Mouse (Mus musculus): ENCODE measurements around the gene Ptpn21. TPM values are rescaled to one million over a fixed set of nuclear protein-coding genes. Genes with fewer than 3 reads are reported as not detected.

The Ptpn21 gene
- polyA plus RNA-seq, 1 experiment, result 30.1 TPM

DNA sequence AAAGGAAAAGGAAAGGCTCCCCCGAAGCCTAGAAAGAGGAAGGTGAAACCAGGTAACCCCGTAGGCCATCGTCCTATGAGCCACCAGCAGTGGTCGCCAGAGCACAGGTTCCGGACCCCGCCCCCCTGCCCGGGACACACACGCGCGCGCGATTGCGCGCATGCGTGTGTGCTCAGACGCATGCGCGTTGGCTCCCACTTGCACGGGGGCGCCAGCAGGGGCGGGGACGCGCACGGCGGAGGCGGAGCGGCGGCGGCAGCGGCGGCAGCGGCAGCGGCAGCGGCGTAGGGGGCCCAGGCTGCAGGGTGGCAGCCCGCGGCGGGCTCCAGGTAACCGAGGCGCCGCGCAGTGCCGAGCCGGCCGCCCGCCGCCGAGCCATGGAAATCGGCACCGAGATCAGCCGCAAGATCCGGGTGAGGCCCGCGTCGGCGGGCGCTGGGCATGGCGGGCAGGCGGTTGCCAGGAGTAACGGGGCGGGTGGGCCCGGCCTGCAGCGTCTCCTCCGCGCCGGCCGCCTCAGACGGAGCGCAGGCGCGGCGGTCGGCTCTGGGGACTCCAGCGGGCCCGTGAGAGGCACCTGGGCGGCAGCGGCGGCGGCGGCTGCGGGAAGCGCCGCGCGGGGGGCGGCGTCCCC is 9.7 kb upstream of the Ptpn21 start, which contains the start of gene Zc3h14:
Gene Zc3h14, plus strand, starts transcription at position 219 of the 634 bp plus-strand sequence.
- peak within 1 kb of the TSS; percentile 77 for H3ac ChIP-seq (ENCODE audit: control insufficient read depth, insufficient read length)
- no peak for TF ChIP-seq TCF12 (IDR thresholded peaks at IDR 0.05; ENCODE audit: insufficient read depth, poor library complexity, severe bottlenecking)
- no peak for TF ChIP-seq E2F4 (IDR thresholded peaks at IDR 0.05; ENCODE audit: insufficient read depth)
- no peak for TF ChIP-seq REST (IDR thresholded peaks at IDR 0.05; ENCODE audit: insufficient read depth, insufficient read length)
- TF ChIP-seq MYOD1 (IDR thresholded peaks at IDR 0.05; ENCODE audit: control insufficient read depth in 1 of 3, insufficient read length in 2 of 3, low read depth in 2 of 3), result peak in 1 of 3 experiments; percentile 4
- peak; percentile 83 for TF ChIP-seq POLR2A (IDR thresholded peaks at IDR 0.05; ENCODE audit: insufficient read length, low read depth)
- TF ChIP-seq TCF3 (IDR thresholded peaks at IDR 0.05; ENCODE audit: insufficient read length, low read depth), result no peak
- TF ChIP-seq MAX (IDR thresholded peaks at IDR 0.05; ENCODE audit: low read depth), result no peak
- TF ChIP-seq USF1 (IDR thresholded peaks at IDR 0.05; ENCODE audit: low read depth), result no peak
- no peak for TF ChIP-seq MYOG (IDR thresholded peaks at IDR 0.05; ENCODE audit: control insufficient read depth in 1 of 3, insufficient read depth in 1 of 3, insufficient read length in 2 of 3, low read depth in 2 of 3)
- TF ChIP-seq CEBPB (IDR thresholded peaks at IDR 0.05; ENCODE audit: insufficient read depth, poor library complexity, severe bottlenecking), result no peak
- TF ChIP-seq POLR2AphosphoS2 (IDR thresholded peaks at IDR 0.05; ENCODE audit: insufficient read length, low read depth), result peak; percentile 72
- TF ChIP-seq SRF (IDR thresholded peaks at IDR 0.05; ENCODE audit: control insufficient read depth, insufficient read length, low read depth), result no peak
- H3K4me2 ChIP-seq (ENCODE audit: low read depth), result peak within 1 kb of the TSS; percentile 78
- no peaks in the 10 kb centered on the region for H3K36me3 ChIP-seq (ENCODE audit: control insufficient read depth, insufficient read depth)
- no peaks in the 10 kb centered on the region for H3K27me3 ChIP-seq (ENCODE audit: control insufficient read depth, insufficient read depth, insufficient read length)
- peak within 1 kb of the TSS; percentile 34 for H3K4me3 ChIP-seq
- peaks cover 47% of the 10 kb centered on the region for H3K79me2 ChIP-seq (ENCODE audit: control insufficient read depth, insufficient read depth)

DNA sequence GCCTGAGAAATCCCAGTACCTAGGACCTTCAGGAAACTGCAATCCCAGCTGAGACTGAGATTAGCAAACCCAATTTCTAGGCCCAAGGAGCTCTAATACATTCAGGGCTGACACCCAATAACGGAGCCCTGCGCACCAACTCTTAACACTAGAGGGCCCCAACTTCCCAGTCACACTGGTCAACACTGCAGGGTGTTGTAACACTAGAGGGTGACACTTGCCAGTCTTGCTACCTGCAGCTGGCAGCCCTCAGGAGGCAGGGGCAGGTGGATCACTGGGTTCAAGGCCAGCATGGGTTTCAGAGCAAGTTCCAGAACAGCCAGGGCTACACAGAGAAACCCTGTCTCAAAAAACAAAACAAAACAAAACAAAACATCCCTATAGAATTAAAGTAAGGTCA is 8.9 kb upstream of the Ptpn21 start:
- Histone ChIP-seq H3K4me2 (ENCODE audit: low read depth) (peak overlapping the region; percentile 70), H3ac (ENCODE audit: control insufficient read depth, insufficient read length) (no peak overlapping the region), H3K79me2 (ENCODE audit: control insufficient read depth, insufficient read depth) (peaks cover 39% of the 10 kb centered on the region), H3K27me3 (ENCODE audit: control insufficient read depth, insufficient read depth, insufficient read length) (no peaks in the 10 kb centered on the region), H3K36me3 (ENCODE audit: control insufficient read depth, insufficient read depth) (no peaks in the 10 kb centered on the region), H3K4me3 (peak overlapping the region; percentile 34)
- TF ChIP-seq MAX (IDR thresholded peaks at IDR 0.05; ENCODE audit: low read depth) (no peak), MYOG (IDR thresholded peaks at IDR 0.05; ENCODE audit: control insufficient read depth in 1 of 3, insufficient read depth in 1 of 3, insufficient read length in 2 of 3, low read depth in 2 of 3) (peak in 2 of 3 experiments; percentile 35 to 38), MYOD1 (IDR thresholded peaks at IDR 0.05; ENCODE audit: control insufficient read depth in 1 of 3, insufficient read length in 2 of 3, low read depth in 2 of 3) (peak in 2 of 3 experiments; percentile 19 to 51), E2F4 (IDR thresholded peaks at IDR 0.05; ENCODE audit: insufficient read depth) (no peak), POLR2A (IDR thresholded peaks at IDR 0.05; ENCODE audit: insufficient read length, low read depth) (no peak), SRF (IDR thresholded peaks at IDR 0.05; ENCODE audit: control insufficient read depth, insufficient read length, low read depth) (no peak)

DNA sequence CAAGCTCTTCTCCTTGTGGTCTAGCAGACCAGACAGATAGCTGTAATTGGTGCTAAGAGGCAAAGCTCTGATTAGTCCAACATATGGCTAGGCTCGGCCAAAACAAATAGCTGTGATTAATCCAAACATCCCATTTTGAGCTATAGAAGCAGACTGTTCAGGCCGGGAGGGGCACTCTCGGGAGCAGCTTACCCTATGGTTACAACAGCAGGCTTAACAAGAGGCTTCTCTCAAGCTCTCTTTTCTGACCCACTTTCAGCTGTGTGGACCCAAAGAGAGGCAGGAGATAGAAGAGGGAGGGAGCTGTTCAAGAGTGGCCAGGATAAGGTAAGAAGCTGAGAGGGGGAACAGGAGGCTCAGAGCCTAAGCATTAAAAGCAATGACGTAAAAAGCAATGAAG is 8.4 kb upstream of the Ptpn21 start:
- Histone ChIP-seq H3K27me3 (ENCODE audit: control insufficient read depth, insufficient read depth, insufficient read length) (no peaks in the 10 kb centered on the region), H3ac (ENCODE audit: control insufficient read depth, insufficient read length) (no peak overlapping the region), H3K36me3 (ENCODE audit: control insufficient read depth, insufficient read depth) (no peaks in the 10 kb centered on the region), H3K79me2 (ENCODE audit: control insufficient read depth, insufficient read depth) (peaks cover 34% of the 10 kb centered on the region), H3K4me2 (ENCODE audit: low read depth) (no peak overlapping the region), H3K4me3 (peak overlapping the region; percentile 34)
- TF ChIP-seq MAX (IDR thresholded peaks at IDR 0.05; ENCODE audit: low read depth) (no peak), TCF3 (IDR thresholded peaks at IDR 0.05; ENCODE audit: insufficient read length, low read depth) (no peak), MYOD1 (IDR thresholded peaks at IDR 0.05; ENCODE audit: control insufficient read depth in 1 of 3, insufficient read length in 2 of 3, low read depth in 2 of 3) (no peak), CEBPB (IDR thresholded peaks at IDR 0.05; ENCODE audit: insufficient read depth, poor library complexity, severe bottlenecking) (no peak), USF1 (IDR thresholded peaks at IDR 0.05; ENCODE audit: low read depth) (no peak), REST (IDR thresholded peaks at IDR 0.05; ENCODE audit: insufficient read depth, insufficient read length) (no peak), SRF (IDR thresholded peaks at IDR 0.05; ENCODE audit: control insufficient read depth, insufficient read length, low read depth) (no peak), MYOG (IDR thresholded peaks at IDR 0.05; ENCODE audit: control insufficient read depth in 1 of 3, insufficient read depth in 1 of 3, insufficient read length in 2 of 3, low read depth in 2 of 3) (no peak)

DNA sequence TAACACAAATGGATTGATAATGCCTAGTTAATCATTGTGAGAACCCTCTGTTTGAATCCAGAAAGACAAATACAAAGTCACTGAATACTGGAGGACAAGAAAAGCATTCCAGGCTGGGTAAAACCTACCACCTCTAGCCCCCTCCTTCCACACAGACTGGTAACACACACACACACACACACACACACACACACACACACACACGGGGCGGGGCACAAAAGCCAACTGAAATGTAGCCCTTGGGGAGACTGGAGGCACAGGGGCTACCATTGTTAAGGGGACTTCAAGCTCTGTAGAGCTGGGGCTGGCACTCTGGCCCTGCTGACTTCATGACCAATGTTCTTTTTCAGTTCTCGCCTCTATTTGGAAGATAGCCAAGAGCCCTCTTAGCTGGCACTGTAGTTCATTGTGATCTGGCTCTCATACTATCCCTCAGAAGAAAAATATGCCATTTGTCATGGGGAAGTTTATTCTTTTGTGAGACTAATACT is 3.9 kb upstream of the Ptpn21 start:
- Histone ChIP-seq H3K4me2 (ENCODE audit: low read depth) (peak overlapping the region; percentile 2), H3K4me3 (no peak overlapping the region), H3K27me3 (ENCODE audit: control insufficient read depth, insufficient read depth, insufficient read length) (no peaks in the 10 kb centered on the region), H3K79me2 (ENCODE audit: control insufficient read depth, insufficient read depth) (peaks cover 11% of the 10 kb centered on the region), H3ac (ENCODE audit: control insufficient read depth, insufficient read length) (no peak overlapping the region), H3K36me3 (ENCODE audit: control insufficient read depth, insufficient read depth) (no peaks in the 10 kb centered on the region)
- TF ChIP-seq TCF3 (IDR thresholded peaks at IDR 0.05; ENCODE audit: insufficient read length, low read depth), result no peak
- TF ChIP-seq E2F4 (IDR thresholded peaks at IDR 0.05; ENCODE audit: insufficient read depth), result no peak
- TF ChIP-seq POLR2AphosphoS2 (IDR thresholded peaks at IDR 0.05; ENCODE audit: insufficient read length, low read depth), result no peak

DNA sequence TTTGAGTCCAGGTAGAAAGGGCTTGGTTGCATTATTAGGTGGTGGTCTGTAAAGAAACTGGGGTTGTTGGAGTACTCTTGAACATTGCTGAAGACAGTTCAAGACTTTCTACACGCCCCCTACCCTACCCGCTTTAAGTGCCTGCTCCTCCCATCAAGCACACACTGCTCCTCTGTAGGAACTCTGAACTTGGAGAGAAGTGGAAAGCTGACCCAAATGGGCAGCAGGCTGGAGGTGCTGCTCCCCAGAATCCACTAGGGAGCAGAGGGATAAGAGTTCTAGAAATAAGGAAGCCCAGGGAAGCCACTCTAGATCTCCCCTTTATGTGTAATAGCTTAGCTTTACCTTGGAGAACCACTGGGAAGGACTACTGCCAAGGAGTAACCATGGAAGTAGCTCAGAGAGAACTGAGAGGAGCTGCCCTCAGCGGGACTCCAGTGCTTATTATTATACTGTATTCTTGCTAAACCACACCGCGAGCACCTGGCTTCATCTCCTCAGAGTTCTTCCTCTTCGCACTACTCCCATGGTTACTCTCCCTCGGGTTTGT is 671 bp upstream of the Ptpn21 start:
- Histone ChIP-seq H3K4me3 (peak overlapping the region; percentile 61), H3ac (ENCODE audit: control insufficient read depth, insufficient read length) (peak overlapping the region; percentile 94), H3K27me3 (ENCODE audit: control insufficient read depth, insufficient read depth, insufficient read length) (no peaks in the 10 kb centered on the region), H3K4me2 (ENCODE audit: low read depth) (peak overlapping the region; percentile 72), H3K36me3 (ENCODE audit: control insufficient read depth, insufficient read depth) (peaks cover 4% of the 10 kb centered on the region), H3K79me2 (ENCODE audit: control insufficient read depth, insufficient read depth) (peaks cover 42% of the 10 kb centered on the region)
- no peak for TF ChIP-seq TCF12 (IDR thresholded peaks at IDR 0.05; ENCODE audit: insufficient read depth, poor library complexity, severe bottlenecking)
- no peak for TF ChIP-seq POLR2A (IDR thresholded peaks at IDR 0.05; ENCODE audit: insufficient read length, low read depth)
- no peak for TF ChIP-seq POLR2AphosphoS2 (IDR thresholded peaks at IDR 0.05; ENCODE audit: insufficient read length, low read depth)

Measured in myocyte (in vitro differentiated cells).